Mouse (Mus musculus) neural tube, embryonic 14.5 days (tissue): Measurements from ENCODE around the gene Gtf2ird1. TPM values are rescaled to one million over a fixed set of nuclear protein-coding genes. Genes with fewer than 3 reads are reported as not detected.

Experiments
- ATAC-seq: fragments of 200-750 bp; cut with Nextera tagmentation; 2 replicates; pipeline ENCODE4 v1.8.0; 2017; ENCODE audit warnings: low read depth, mild to moderate bottlenecking, moderate TSS enrichment, moderate library complexity
- H3K27ac ChIP-seq: fragments of 300-500 bp; sonication (generic); 2 replicates; pipeline ENCODE4 v1.5.1; 2014; ENCODE audit warnings: low read depth, mild to moderate bottlenecking, control low read depth, low read length, moderate library complexity, mixed read lengths
- H3K27me3 ChIP-seq: fragments of 300-500 bp; sonication (generic); 2 replicates; pipeline ENCODE4 v1.6.1; 2014; ENCODE audit warnings: low read length; ENCODE audit not compliant: control insufficient read depth, insufficient read depth
- H3K36me3 ChIP-seq: fragments of 300-500 bp; sonication (generic); 2 replicates; pipeline ENCODE4 v1.6.1; 2014; ENCODE audit warnings: low read length, mixed read lengths; ENCODE audit not compliant: control insufficient read depth, insufficient read depth
- H3K4me1 ChIP-seq: fragments of 300-500 bp; sonication (generic); 2 replicates; pipeline ENCODE4 v1.6.1; 2014; ENCODE audit warnings: low read length; ENCODE audit not compliant: control insufficient read depth, insufficient read depth
- H3K4me2 ChIP-seq: fragments of 300-500 bp; sonication (generic); 2 replicates; pipeline ENCODE4 v1.6.1; 2014; ENCODE audit warnings: mild to moderate bottlenecking, low read depth, low read length, control low read depth
- H3K4me3 ChIP-seq: fragments of 300-500 bp; sonication (generic); 2 replicates; pipeline ENCODE4 v1.5.1; 2014; ENCODE audit warnings: low read depth, low read length, control low read depth, mixed read lengths
- H3K9ac ChIP-seq: fragments of 300-500 bp; sonication (generic); replicated peaks from 2 replicates; pipeline ENCODE4 v1.6.1; 2014; ENCODE audit warnings: low read depth, mild to moderate bottlenecking, control low read depth, low read length, mixed read lengths
- H3K9me3 ChIP-seq: fragments of 300-500 bp; sonication (generic); 2 replicates; pipeline ENCODE4 v1.6.1; 2016; ENCODE audit warnings: low read length; ENCODE audit not compliant: control insufficient read depth
- WGBS: fragments of 180-500 bp; shearing (Covaris S2); extraction: QIAGEN DNeasy Blood & Tissue Kit; methylation state at CpG from one replicate; pipeline ENCODE4 v1.1.7; 2014; 5-methylcytosine and 5-hydroxymethylcytosine counted together
- polyA plus RNA-seq: library from polyadenylated mRNA; unstranded; fragments of >200 nt; fragmentation: Nextera tagmentation; extraction: Ambion mirVana; gene quantifications from 2 replicates; pipeline ENCODE4 v1.2.1, GENCODE M21; 2014

Gene Gtf2ird1
- polyA plus RNA-seq, 1 experiment from 2014 or later, result 60.3 TPM

DNA sequence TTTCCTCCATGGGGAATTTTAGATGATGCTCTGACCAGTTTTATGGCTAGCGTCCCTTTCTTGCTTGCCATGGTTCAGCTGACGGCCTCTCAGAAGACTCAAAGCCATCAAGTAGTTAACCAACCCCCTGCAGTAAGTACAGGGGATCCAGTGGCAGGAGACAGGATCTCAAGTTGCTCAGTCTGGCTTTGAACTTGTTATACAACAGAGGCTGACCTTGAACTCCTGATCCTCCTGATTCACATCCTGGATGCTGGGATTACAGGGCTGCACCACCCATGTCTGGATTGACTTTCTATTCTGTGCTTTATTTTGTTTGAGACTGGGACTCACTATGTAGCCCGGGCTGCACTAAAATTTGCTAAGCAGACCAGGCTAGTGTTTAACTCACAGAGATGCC, 14.4 kb downstream of the Gtf2ird1 start:
- ATAC-seq, result no peak
- Histone ChIP-seq H3K27ac (no peak overlapping the region), H3K9me3 (no peaks in the 10 kb centered on the region), H3K27me3 (no peaks in the 10 kb centered on the region), H3K4me1 (peaks cover 7% of the 10 kb centered on the region; the same call in 1 of the 2 replicates), H3K36me3 (no peaks in the 10 kb centered on the region), H3K9ac (no peak overlapping the region), H3K4me3 (no peak overlapping the region), H3K4me2 (no peak overlapping the region)
- 87% methylated on average over 3 of the region's 3 CpGs for WGBS

DNA sequence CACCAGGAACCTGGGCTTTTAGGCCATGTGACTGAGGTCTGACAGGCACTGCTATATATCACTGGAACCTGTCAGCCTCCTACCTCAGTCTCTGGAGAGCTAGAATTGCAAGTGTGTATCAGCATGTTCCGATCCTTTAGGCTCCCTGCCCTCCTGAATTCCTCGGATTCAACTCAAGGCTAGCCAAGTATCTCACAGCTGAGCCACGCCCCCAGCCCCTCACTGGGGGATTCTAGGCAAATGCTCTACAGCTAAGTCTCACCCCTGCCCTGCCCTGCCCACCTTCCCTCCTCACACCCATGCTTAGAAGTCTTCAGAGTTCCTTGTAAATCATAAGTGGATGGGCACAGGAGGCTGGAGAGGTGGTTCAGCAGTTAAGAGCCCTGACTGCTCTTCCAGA, 15.4 kb downstream of the Gtf2ird1 start:
- Histone ChIP-seq H3K36me3 (no peaks in the 10 kb centered on the region), H3K9me3 (no peaks in the 10 kb centered on the region), H3K9ac (no peak overlapping the region), H3K27ac (no peak overlapping the region), H3K4me1 (peaks cover 9% of the 10 kb centered on the region; the same call in 1 of the 2 replicates), H3K4me3 (no peak overlapping the region), H3K27me3 (no peaks in the 10 kb centered on the region), H3K4me2 (no peak overlapping the region)
- WGBS, result 67% methylated on average over 3 of the region's 3 CpGs
- no peak for ATAC-seq

DNA sequence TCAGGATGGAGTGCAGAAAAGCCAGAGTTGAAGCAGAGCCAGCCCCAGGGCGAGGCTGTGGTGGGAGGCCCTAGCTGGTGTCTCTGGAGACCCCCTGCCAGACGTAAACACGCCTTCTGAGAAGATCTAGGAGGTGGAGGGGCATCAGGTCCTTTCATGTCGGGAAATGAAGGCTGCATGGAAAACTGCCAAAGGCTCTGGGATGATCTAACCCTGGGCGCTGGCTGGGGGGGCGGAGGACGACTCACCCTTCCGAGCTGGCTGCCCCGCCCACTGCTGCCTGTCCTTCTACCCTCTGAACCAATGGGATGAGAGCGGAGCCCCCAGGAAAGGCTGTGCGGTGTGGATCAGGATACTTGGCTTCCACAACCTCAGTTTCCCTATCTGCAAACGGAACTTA, 16.4 kb downstream of the Gtf2ird1 start:
- H3K4me1 ChIP-seq, result peaks cover 11% of the 10 kb centered on the region; the same call in 1 of the 2 replicates
- H3K27me3 ChIP-seq, result no peaks in the 10 kb centered on the region
- H3K4me3 ChIP-seq, result no peak overlapping the region
- WGBS, result 74% methylated on average over 12 of the region's 12 CpGs
- H3K9me3 ChIP-seq, result no peaks in the 10 kb centered on the region
- no peaks in the 10 kb centered on the region for H3K36me3 ChIP-seq
- no peak overlapping the region for H3K4me2 ChIP-seq
- H3K9ac ChIP-seq, result no peak overlapping the region
- H3K27ac ChIP-seq, result no peak overlapping the region
- no peak for ATAC-seq

- Histone ChIP-seq H3K4me1 (peaks cover 11% of the 10 kb centered on the region; the same call in 1 of the 2 replicates), H3K36me3 (no peaks in the 10 kb centered on the region), H3K4me3 (no peak overlapping the region), H3K9ac (no peak overlapping the region), H3K9me3 (no peaks in the 10 kb centered on the region), H3K27me3 (no peaks in the 10 kb centered on the region), H3K27ac (no peak overlapping the region), H3K4me2 (no peak overlapping the region)
- over 99% methylated on average over 7 of the region's 7 CpGs for WGBS
- no peak for ATAC-seq
These were observed 17.0 kb downstream of the Gtf2ird1 start for GRCm38 (mm10) chr5:134439481-134439880.

DNA sequence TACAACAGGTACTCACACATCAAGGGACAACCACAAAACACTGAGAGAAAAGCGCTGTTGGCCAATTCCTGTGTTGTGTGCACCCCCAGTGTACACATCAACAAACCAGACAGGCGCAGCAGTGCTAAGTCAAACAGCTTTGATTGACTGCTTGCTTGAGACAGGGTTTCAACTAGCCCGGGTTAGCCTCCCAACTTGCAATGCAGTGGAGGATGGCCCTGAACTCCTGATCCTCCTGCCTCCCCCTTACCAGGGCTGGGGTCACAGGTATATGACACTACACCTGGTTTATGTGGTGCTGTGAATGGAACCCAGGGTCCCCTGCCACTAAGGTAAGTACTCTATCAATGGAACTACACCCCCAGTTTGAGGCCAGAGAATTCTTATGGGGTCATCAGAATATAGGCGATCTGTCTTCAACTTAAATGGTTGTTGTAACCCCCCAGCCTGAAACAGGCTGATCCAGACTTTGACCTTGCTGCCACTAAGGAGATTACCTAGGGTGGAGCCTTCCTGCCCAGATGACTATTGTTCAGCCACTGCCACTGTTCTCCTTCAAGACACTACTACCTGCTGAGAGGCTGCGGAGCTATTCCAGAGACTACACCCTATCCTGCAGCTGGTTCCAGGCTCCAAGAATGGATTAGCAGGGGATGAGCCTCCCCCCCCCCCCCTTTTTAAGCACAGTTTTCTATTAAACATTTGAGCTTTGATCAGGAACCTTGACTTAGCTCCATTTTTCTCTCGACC, 17.7 kb downstream of the Gtf2ird1 start:
- no peaks in the 10 kb centered on the region for H3K27me3 ChIP-seq
- 96% methylated on average over 6 of the region's 6 CpGs for WGBS
- no peak overlapping the region for H3K9ac ChIP-seq
- H3K4me3 ChIP-seq, result no peak overlapping the region
- no peaks in the 10 kb centered on the region for H3K9me3 ChIP-seq
- H3K36me3 ChIP-seq, result no peaks in the 10 kb centered on the region
- no peak overlapping the region for H3K27ac ChIP-seq
- ATAC-seq, result no peak
- H3K4me2 ChIP-seq, result no peak overlapping the region
- peaks cover 11% of the 10 kb centered on the region; the same call in 1 of the 2 replicates for H3K4me1 ChIP-seq

GRCm38 (mm10) chr5:134437459-134437827, 19.1 kb downstream of the Gtf2ird1 start:
- no peak overlapping the region for H3K4me2 ChIP-seq

DNA sequence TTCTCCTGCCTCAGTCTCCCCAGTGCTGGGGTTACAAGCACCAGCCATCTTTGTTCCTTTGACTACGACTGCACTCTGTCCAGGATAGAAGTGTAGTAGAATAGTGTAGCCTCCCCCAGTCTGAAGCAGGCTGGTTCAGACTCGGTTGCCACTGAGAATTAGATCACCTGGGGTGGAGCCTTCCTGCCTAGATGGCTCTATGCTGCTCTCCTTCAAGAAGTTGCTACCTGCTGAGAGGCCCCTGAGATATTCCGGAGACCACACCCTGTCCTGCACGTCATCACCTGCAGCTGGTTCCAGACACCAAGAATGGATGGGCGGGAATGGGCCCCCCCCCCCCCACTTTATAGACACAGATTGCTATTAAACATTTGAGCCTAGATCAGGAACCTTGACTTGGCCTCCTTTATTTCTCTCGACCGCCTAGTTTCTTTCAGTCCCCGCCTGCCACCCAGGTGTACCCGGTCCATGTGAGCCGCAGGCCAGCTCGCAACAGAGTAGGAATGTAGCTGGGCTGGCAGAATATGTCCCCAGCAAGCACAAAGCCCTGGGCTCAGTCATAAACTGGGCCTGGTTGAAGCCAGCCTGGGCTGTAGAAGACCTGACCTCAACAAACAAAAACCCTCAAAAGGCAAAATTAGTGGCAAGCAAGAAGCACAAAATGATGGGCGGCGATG, 19.6 kb downstream of the Gtf2ird1 start:
- no peak for ATAC-seq
- Histone ChIP-seq H3K27ac (no peak overlapping the region), H3K4me3 (no peak overlapping the region), H3K36me3 (no peaks in the 10 kb centered on the region), H3K4me1 (peaks cover 11% of the 10 kb centered on the region; the same call in 1 of the 2 replicates), H3K9ac (no peak overlapping the region), H3K4me2 (no peak overlapping the region), H3K27me3 (no peaks in the 10 kb centered on the region), H3K9me3 (no peaks in the 10 kb centered on the region)
- 93% methylated on average over 13 of the region's 13 CpGs for WGBS

More at GRCm38 (mm10) chr5:134437459-134437827, 19.1 kb downstream of the Gtf2ird1 start:
- H3K36me3 ChIP-seq, result no peaks in the 10 kb centered on the region
- no peak overlapping the region for H3K9ac ChIP-seq
- no peaks in the 10 kb centered on the region for H3K27me3 ChIP-seq
- peaks cover 11% of the 10 kb centered on the region; the same call in 1 of the 2 replicates for H3K4me1 ChIP-seq
- no peaks in the 10 kb centered on the region for H3K9me3 ChIP-seq
- H3K27ac ChIP-seq, result no peak overlapping the region
- H3K4me3 ChIP-seq, result no peak overlapping the region
- 77% methylated on average over 14 of the region's 14 CpGs for WGBS
- ATAC-seq, result no peak; the same call in 1 of the 2 replicates

GRCm38 (mm10) chr5:134435836-134436331, 20.6 kb downstream of the Gtf2ird1 start:
- Histone ChIP-seq H3K9ac (no peak overlapping the region), H3K4me2 (no peak overlapping the region), H3K36me3 (no peaks in the 10 kb centered on the region), H3K27ac (peak overlapping the region; percentile 69), H3K4me1 (peaks cover 11% of the 10 kb centered on the region; the same call in 1 of the 2 replicates), H3K9me3 (no peaks in the 10 kb centered on the region), H3K4me3 (no peak overlapping the region), H3K27me3 (no peaks in the 10 kb centered on the region)
- WGBS, result 36% methylated on average over 12 of the region's 12 CpGs
- ATAC-seq, result peak; percentile 62; the same call in 1 of the 2 replicates

GRCm38 (mm10) chr5:134433137-134433536, 23.4 kb downstream of the Gtf2ird1 start:
- 78% methylated on average over 10 of the region's 10 CpGs for WGBS
- H3K9me3 ChIP-seq, result no peaks in the 10 kb centered on the region
- H3K9ac ChIP-seq, result no peak overlapping the region
- H3K4me3 ChIP-seq, result no peak overlapping the region
- H3K4me1 ChIP-seq, result peaks cover 7% of the 10 kb centered on the region; the same call in 1 of the 2 replicates
- H3K4me2 ChIP-seq, result no peak overlapping the region
- no peak overlapping the region for H3K27ac ChIP-seq
- ATAC-seq, result no peak
- no peaks in the 10 kb centered on the region for H3K27me3 ChIP-seq
- no peaks in the 10 kb centered on the region for H3K36me3 ChIP-seq
